Mouse (Mus musculus): ENCODE data around the gene Cox10. TPM values are rescaled to one million over a fixed set of nuclear protein-coding genes. Genes with fewer than 3 reads are reported as not detected.

Gene Cox10
- polyA plus RNA-seq, 1 experiment from 2014 or later = 23.9 TPM

DNA sequence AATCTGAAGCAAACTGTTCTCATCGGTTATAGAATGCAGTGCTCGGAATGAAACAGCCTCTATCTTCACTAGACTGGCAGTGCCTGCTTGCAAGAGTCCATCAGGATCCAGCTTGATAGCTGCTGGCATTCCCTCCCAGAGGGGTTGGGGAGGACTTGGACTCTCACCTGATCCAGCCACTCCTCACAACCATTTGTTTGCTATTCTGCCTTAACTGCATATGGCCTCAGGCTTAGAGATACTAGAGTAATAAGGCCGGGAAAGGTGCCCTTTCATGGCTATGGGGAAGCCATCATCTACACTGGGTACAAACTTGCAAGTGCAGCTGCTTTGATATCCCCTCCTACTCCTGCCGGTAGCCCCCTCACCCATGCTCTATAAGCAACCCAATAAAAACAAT, 3.1 kb downstream of the Cox10 start:
- H3K4me3 ChIP-seq = no peak overlapping the region
- no peak for ATAC-seq (ENCODE audit: low FRiP score, low read depth)
- WGBS = 91% methylated on average over 4 of the region's 4 CpGs

DNA sequence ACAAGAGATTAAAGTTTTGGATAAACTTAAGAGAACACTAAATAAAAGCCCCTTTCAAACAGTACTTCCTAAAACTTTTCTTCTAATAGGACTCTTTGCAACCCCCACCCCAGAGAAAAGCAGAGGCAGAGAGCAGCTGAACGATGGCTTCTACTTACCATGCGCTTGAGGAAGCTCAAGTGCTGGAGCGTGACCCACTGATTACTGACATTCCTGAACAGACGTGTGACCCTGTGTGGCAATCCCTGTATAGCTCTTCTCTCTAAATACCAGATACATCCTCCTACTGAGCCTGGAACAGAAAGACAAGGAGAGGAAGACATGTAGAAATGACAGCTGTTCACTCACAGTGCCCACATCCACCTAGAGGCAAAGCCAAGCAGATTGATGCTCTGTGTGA, 5.9 kb downstream of the Cox10 start:
- Histone ChIP-seq H3K9me3 (no peaks in the 10 kb centered on the region), H3K9ac (no peak overlapping the region), H3K27me3 (no peaks in the 10 kb centered on the region), H3K4me1 (peaks cover 6% of the 10 kb centered on the region), H3K4me2 (replicated peaks) (no peak overlapping the region), H3K36me3 (peaks cover 27% of the 10 kb centered on the region), H3K4me3 (no peak overlapping the region), H3K27ac (no peak overlapping the region)
- WGBS = 77% methylated on average over 4 of the region's 4 CpGs
- no peak for ATAC-seq (ENCODE audit: low FRiP score, low read depth)

More for the DNA sequence above, 3.1 kb downstream of the Cox10 start:
- Histone ChIP-seq H3K27me3 (no peaks in the 10 kb centered on the region), H3K4me2 (replicated peaks) (no peak overlapping the region), H3K36me3 (peaks cover 15% of the 10 kb centered on the region), H3K9ac (no peak overlapping the region), H3K27ac (no peak overlapping the region), H3K4me1 (peaks cover 16% of the 10 kb centered on the region), H3K9me3 (no peaks in the 10 kb centered on the region)

DNA sequence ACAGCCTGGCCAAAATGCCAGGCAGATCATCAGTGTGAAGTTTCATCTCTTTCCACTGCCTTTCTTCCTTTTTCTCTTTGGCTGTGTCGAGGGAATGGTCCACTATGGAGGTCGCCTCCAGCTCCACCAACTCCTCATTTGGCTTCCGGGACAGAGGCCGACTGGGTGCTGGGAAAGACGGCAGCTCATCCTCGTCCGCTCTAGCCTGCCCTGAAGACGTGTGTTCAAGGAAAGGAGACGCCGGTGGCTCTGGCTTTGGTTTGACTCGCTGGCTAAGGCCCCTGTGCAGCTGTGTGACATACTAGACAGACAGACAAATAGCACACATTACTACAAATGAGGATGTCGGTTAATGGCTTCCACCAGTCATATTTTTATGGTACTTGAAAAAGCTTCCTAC, 7.7 kb downstream of the Cox10 start:
- ATAC-seq (ENCODE audit: low FRiP score, low read depth) = no peak
- no peaks in the 10 kb centered on the region for H3K4me1 ChIP-seq
- 91% methylated on average over 12 of the region's 12 CpGs for WGBS

DNA sequence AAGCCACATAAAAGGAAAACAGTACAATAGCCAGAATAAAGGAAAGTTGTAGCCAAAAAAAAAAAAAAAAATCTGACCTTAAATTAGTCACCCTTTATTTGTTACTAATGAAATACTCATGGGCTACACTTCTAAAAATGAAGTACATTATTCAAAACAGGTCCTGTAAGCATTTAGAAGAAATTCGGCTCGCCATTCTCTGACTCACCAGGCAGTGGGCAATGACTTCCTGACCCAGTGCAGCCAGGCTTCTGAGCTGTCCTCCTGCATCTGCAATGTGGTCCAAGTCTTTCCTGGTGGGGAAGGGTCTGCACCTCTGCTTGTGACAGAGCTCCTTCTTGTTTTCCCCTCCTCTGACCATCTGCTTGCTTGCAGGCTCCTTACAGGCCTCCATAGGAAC, 13.3 kb downstream of the Cox10 start:
- WGBS = 59% methylated on average over 2 of the region's 2 CpGs

More for the DNA sequence above, 7.7 kb downstream of the Cox10 start:
- Histone ChIP-seq H3K9ac (no peak overlapping the region), H3K9me3 (no peaks in the 10 kb centered on the region), H3K4me2 (replicated peaks) (no peak overlapping the region), H3K27me3 (no peaks in the 10 kb centered on the region), H3K4me3 (no peak overlapping the region), H3K27ac (no peak overlapping the region), H3K36me3 (peaks cover 33% of the 10 kb centered on the region)

DNA sequence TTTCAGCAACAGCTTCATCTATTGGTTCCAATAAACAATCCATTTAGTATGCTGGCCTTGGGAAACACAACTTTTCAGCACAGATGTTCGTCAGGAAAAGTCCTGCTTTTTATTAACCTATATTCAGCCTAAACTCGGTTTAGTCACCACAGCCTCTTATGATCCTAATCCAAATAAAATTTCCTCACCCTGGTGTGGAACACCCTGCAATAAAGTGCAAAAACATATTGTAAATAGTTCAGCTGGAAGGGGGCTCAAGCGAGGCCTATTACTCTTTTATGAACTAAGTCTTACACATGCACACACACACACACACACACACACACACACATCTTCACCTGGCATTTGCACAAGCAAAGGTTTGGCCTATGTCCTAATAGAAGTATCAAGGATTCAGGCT, 16.1 kb downstream of the Cox10 start:
- Histone ChIP-seq H3K4me2 (replicated peaks) (no peak overlapping the region), H3K27me3 (0 out of 2 replicates have a peak, but pooled peaks cover 4% of the 10 kb centered on the region), H3K27ac (peak overlapping the region; percentile 15; the same call in 1 of the 2 replicates), H3K4me1 (peaks cover 13% of the 10 kb centered on the region; the same call in 1 of the 2 replicates), H3K9ac (no peak overlapping the region), H3K36me3 (peaks cover 33% of the 10 kb centered on the region), H3K4me3 (no peak overlapping the region), H3K9me3 (no peaks in the 10 kb centered on the region; the same call in 1 of the 2 replicates)
- ATAC-seq (ENCODE audit: low FRiP score, low read depth) = peak; percentile 61; the same call in 1 of the 2 replicates
- WGBS = 21% methylated on average over 3 of the region's 3 CpGs

More for the DNA sequence above, 13.3 kb downstream of the Cox10 start:
- H3K4me3 ChIP-seq = no peak overlapping the region
- H3K27ac ChIP-seq = no peak overlapping the region
- H3K9me3 ChIP-seq = no peaks in the 10 kb centered on the region
- H3K27me3 ChIP-seq = no peaks in the 10 kb centered on the region
- ATAC-seq (ENCODE audit: low FRiP score, low read depth) = no peak
- peaks cover 23% of the 10 kb centered on the region for H3K36me3 ChIP-seq
- H3K9ac ChIP-seq = no peak overlapping the region
- no peak overlapping the region for H3K4me2 ChIP-seq (replicated peaks)
- peaks cover 13% of the 10 kb centered on the region; the same call in 1 of the 2 replicates for H3K4me1 ChIP-seq

- Histone ChIP-seq H3K9me3 (no peaks in the 10 kb centered on the region; the same call in 1 of the 2 replicates), H3K4me3 (no peak overlapping the region), H3K9ac (no peak overlapping the region), H3K4me2 (replicated peaks) (no peak overlapping the region), H3K27me3 (0 out of 2 replicates have a peak, but pooled peaks cover 4% of the 10 kb centered on the region), H3K27ac (no peak overlapping the region), H3K36me3 (peaks cover 36% of the 10 kb centered on the region), H3K4me1 (peaks cover 13% of the 10 kb centered on the region; the same call in 1 of the 2 replicates)
- ATAC-seq (ENCODE audit: low FRiP score, low read depth) = no peak
- WGBS = 84% methylated on average over 4 of the region's 4 CpGs
Measured at GRCm38 (mm10) chr11:64062226-64062625, 17.0 kb downstream of the Cox10 start.

DNA sequence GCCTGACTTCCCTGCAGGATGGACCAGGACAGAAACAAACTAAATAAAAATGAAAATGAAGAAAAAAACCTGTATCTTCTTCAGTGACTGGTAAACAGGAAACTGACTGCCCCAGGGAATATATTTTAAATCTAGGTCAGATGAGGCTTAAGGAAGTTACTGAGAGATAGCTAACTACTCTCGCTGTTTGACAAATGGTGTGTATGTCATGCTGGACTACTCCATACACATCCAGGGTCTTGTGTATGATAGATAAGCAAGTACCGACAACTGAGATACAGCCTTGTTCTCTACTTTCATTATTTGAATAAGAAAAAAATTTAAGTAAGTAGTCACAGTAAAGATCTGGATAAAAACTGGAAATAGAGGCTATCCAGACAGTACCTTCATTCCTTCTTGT, 20.0 kb downstream of the Cox10 start:
- no peak for ATAC-seq (ENCODE audit: low FRiP score, low read depth)
- Histone ChIP-seq H3K4me1 (peaks cover 16% of the 10 kb centered on the region; the same call in 1 of the 2 replicates), H3K4me3 (no peak overlapping the region), H3K27ac (no peak overlapping the region), H3K27me3 (peaks cover 18% of the 10 kb centered on the region; the same call in 1 of the 2 replicates), H3K4me2 (replicated peaks) (no peak overlapping the region), H3K9me3 (no peaks in the 10 kb centered on the region; the same call in 1 of the 2 replicates), H3K9ac (no peak overlapping the region), H3K36me3 (peaks cover 23% of the 10 kb centered on the region)
- 96% methylated on average over 2 of the region's 2 CpGs for WGBS

DNA sequence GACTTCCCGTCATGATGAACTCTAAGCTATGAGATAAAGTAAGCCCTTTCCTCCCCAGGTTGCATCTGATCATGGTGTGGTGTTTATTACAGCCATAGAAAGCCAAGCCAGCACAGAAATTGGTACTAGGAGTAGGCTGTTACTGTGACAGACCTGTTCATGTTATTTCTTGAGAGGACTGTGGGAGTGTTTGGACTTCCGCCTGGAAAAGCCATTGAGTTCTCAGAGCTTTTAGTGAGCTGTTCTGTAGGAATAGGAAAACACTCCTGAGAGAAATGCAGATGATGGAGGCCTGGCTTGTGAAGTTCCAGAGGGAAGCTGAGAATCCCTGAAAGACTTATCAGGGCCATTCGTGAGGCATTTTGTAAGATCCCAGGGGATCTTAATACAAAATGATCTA, 20.8 kb downstream of the Cox10 start:
- H3K27ac ChIP-seq = no peak overlapping the region
- peaks cover 22% of the 10 kb centered on the region for H3K36me3 ChIP-seq
- peaks cover 18% of the 10 kb centered on the region; the same call in 1 of the 2 replicates for H3K27me3 ChIP-seq
- ATAC-seq (ENCODE audit: low FRiP score, low read depth) = no peak
- H3K4me1 ChIP-seq = peaks cover 21% of the 10 kb centered on the region; the same call in 1 of the 2 replicates
- H3K4me3 ChIP-seq = no peak overlapping the region
- H3K9me3 ChIP-seq = no peaks in the 10 kb centered on the region; the same call in 1 of the 2 replicates
- H3K4me2 ChIP-seq (replicated peaks) = no peak overlapping the region
- no peak overlapping the region for H3K9ac ChIP-seq
- WGBS = 72% methylated on average over 3 of the region's 3 CpGs

DNA sequence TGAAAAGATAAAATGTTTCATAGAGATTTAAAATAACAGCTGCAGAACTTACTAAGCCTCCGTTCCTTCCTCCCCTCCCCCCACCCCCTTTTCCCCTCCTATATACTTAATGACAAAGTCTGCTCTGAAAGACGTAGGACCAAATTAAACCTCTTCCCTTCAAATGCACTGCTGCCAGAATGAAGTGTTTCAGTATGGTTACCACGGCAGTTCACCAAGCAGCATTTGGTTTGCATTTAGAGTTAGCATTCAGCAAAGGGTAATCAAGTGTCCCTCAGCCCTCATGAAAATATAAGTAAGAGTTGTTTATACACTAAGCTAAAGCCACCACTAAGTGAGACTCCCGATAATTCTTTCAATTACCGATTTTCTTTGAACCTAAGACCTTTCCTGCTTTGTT, 25.9 kb downstream of the Cox10 start:
- Histone ChIP-seq H3K27ac (no peak overlapping the region), H3K9ac (no peak overlapping the region), H3K4me3 (no peak overlapping the region), H3K4me1 (peaks cover 43% of the 10 kb centered on the region), H3K9me3 (no peaks in the 10 kb centered on the region; the same call in 1 of the 2 replicates), H3K4me2 (replicated peaks) (no peak overlapping the region), H3K27me3 (peaks cover 26% of the 10 kb centered on the region; the same call in 1 of the 2 replicates), H3K36me3 (peaks cover 5% of the 10 kb centered on the region; the same call in 1 of the 2 replicates)
- no peak for ATAC-seq (ENCODE audit: low FRiP score, low read depth)
- WGBS = 16% methylated on average over 5 of the region's 5 CpGs

DNA sequence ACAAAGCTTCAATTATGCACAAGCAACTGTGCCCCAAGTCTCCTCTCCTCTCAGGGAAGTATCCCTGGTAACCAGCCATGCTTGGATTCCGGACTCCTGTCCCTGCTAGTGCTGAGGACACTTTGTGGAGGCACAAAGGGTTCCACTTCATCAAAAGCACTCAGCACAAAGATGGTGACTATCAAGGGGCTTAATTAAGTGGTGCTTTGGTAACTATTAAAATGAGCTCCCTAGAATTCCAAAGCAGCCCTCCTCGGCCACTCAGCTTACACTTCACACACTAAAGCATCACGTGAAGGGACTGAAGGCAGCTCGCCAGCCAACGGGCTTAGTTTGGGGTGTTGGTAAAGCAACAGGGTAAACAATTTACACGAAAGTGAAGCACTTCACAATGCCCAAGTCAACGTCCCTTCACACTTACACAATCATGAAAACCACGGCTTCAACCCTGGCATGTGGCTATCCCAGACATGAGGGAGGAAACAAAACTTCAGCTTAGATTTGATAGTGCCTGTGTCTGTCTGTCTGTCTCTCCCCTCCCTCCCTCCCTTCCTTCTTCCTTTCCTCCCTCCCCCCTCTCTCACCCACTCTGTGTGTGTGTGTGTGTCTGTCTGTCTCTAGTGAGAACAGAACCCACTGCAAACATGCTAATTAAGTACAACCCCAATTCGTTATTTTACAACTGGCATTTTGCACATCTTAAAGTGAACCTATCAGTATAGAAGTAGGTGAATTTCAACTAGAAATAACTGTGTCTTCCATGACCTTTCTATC, 27.9 kb downstream of the Cox10 start:
- 57% methylated on average over 9 of the region's 9 CpGs for WGBS
- no peak overlapping the region for H3K4me2 ChIP-seq (replicated peaks)
- no peak overlapping the region for H3K9ac ChIP-seq
- H3K36me3 ChIP-seq = no peaks in the 10 kb centered on the region
- H3K27ac ChIP-seq = no peak overlapping the region
- ATAC-seq (ENCODE audit: low FRiP score, low read depth) = no peak
- peaks cover 38% of the 10 kb centered on the region for H3K4me1 ChIP-seq
- peaks cover 26% of the 10 kb centered on the region; the same call in 1 of the 2 replicates for H3K27me3 ChIP-seq
- H3K4me3 ChIP-seq = no peak overlapping the region
- H3K9me3 ChIP-seq = no peaks in the 10 kb centered on the region

GRCm38 (mm10) chr11:64047432-64047831, 31.8 kb downstream of the Cox10 start:
- no peak overlapping the region for H3K27ac ChIP-seq

DNA sequence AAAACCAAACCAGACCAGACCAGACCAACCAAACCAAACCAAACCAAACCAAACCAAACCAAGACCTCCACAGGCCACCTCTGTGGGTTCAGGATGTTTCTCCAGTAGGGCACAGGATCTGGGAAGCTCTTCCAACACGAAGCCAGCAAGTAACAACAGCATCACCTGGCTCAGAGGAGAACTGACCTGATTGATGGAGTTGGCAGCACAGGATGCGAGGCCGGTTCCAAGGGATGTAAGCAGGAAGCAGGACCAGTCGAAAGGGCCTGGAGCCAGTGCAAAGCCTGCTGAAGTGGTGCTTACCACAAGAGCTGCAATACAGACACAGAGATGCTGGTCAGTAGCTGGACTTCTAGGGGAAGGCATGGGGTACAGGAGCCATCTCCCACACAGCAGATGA, 34.2 kb downstream of the Cox10 start:
- WGBS = 87% methylated on average over 4 of the region's 4 CpGs
- Histone ChIP-seq H3K4me1 (no peaks in the 10 kb centered on the region), H3K9ac (no peak overlapping the region), H3K27me3 (no peaks in the 10 kb centered on the region), H3K4me3 (no peak overlapping the region), H3K4me2 (replicated peaks) (no peak overlapping the region), H3K9me3 (no peaks in the 10 kb centered on the region), H3K36me3 (0 out of 2 replicates have a peak, but pooled peaks cover 3% of the 10 kb centered on the region), H3K27ac (no peak overlapping the region)
- ATAC-seq (ENCODE audit: low FRiP score, low read depth) = no peak

More at GRCm38 (mm10) chr11:64047432-64047831, 31.8 kb downstream of the Cox10 start:
- Histone ChIP-seq H3K4me2 (replicated peaks) (no peak overlapping the region), H3K9ac (no peak overlapping the region), H3K36me3 (0 out of 2 replicates have a peak, but pooled peaks cover 3% of the 10 kb centered on the region), H3K27me3 (peaks cover 10% of the 10 kb centered on the region; the same call in 1 of the 2 replicates), H3K9me3 (no peaks in the 10 kb centered on the region), H3K4me3 (no peak overlapping the region), H3K4me1 (peaks cover 20% of the 10 kb centered on the region)
- no peak for ATAC-seq (ENCODE audit: low FRiP score, low read depth)
- WGBS = 89% methylated on average over 13 of the region's 13 CpGs

Measured in limb, embryonic 13.5 days (tissue).